Mouse (Mus musculus): Measurements from ENCODE around the gene Tmem107. TPM values are rescaled to one million over a fixed set of nuclear protein-coding genes. Genes with fewer than 3 reads are reported as not detected.
A peak's percentile ranks its signal among the peaks of the same experiment; 100 is the strongest.

Tmem107 gene
- polyA plus RNA-seq, 1 experiment from 2014 or later = 101 TPM

DNA sequence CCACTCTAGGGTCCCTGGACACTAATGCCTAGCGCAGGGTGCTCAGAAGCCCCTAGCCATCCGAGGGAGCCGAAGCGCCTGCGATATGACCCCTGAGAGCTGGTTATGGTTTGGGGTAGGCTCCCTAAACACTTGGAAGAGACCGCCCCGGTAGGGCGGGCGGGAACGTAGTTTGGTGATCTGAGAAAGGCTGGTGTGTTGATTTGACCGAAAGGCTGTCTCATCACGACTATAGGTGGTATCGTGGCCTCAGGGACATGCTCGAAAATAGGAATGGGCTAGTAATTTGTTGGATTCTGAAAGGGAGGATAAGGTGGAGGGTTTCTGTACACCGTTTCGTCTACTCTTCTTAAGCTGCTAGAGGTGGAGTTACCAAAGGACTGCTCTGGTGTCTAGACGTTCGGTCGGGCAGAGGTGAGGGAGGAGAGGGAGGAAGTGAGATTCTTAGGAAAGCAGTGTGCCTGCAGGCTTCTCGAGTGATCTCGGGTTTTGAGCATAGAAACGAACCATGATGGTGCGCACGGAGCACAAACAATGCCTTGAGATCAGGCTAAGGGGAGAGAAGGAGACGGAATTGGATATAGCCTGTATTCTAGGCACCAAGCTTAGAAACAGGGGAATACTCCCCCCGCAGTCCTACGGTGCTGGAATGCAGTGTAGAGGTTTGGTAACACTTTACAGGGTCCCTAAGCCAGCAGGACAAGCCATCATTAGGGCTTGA, 25.1 kb downstream of the Tmem107 start:
- no peak for ATAC-seq (ENCODE audit: low read depth)
- peak overlapping the region; percentile 98 for H3K27ac ChIP-seq (ENCODE audit: low read length)
- peaks cover 36% of the 10 kb centered on the region for H3K4me1 ChIP-seq (replicated peaks; ENCODE audit: control insufficient read depth, insufficient read depth, low read length)
- H3K9me3 ChIP-seq (ENCODE audit: control insufficient read depth, low read length) = no peaks in the 10 kb centered on the region
- peak overlapping the region; percentile 86 for H3K9ac ChIP-seq (ENCODE audit: low read length)
- H3K36me3 ChIP-seq (ENCODE audit: control insufficient read depth, insufficient read depth, low read length) = peaks cover 7% of the 10 kb centered on the region
- peak overlapping the region; percentile 68 for H3K4me3 ChIP-seq (ENCODE audit: low read length)
- H3K4me2 ChIP-seq (ENCODE audit: low read depth, low read length) = peak overlapping the region; percentile 96
- no peaks in the 10 kb centered on the region for H3K27me3 ChIP-seq (ENCODE audit: control insufficient read depth, insufficient read depth, low read depth, low read length)
- WGBS = 2% methylated on average over 27 of the region's 27 CpGs

- Histone ChIP-seq H3K4me3 (ENCODE audit: low read length) (peak overlapping the region; percentile 68), H3K27ac (ENCODE audit: low read length) (peak overlapping the region; percentile 98), H3K27me3 (ENCODE audit: control insufficient read depth, insufficient read depth, low read depth, low read length) (no peaks in the 10 kb centered on the region), H3K36me3 (ENCODE audit: control insufficient read depth, insufficient read depth, low read length) (peaks cover 12% of the 10 kb centered on the region), H3K9ac (ENCODE audit: low read length) (peak overlapping the region; percentile 86), H3K4me1 (replicated peaks; ENCODE audit: control insufficient read depth, insufficient read depth, low read length) (peaks cover 38% of the 10 kb centered on the region), H3K9me3 (ENCODE audit: control insufficient read depth, low read length) (no peaks in the 10 kb centered on the region), H3K4me2 (ENCODE audit: low read depth, low read length) (peak overlapping the region; percentile 96)
- WGBS = 5% methylated on average over 9 of the region's 9 CpGs
- ATAC-seq (ENCODE audit: low read depth) = no peak; the same call in 1 of the 2 replicates
Observed at GRCm38 (mm10) chr11:69096360-69096986, 25.9 kb downstream of the Tmem107 start.

- WGBS = 1% methylated on average over 29 of the region's 29 CpGs
- H3K4me3 ChIP-seq (ENCODE audit: low read length) = peak overlapping the region; percentile 68
- peak overlapping the region; percentile 98 for H3K27ac ChIP-seq (ENCODE audit: low read length)
- no peaks in the 10 kb centered on the region for H3K9me3 ChIP-seq (ENCODE audit: control insufficient read depth, low read length)
- peak; percentile 59 for ATAC-seq (ENCODE audit: low read depth)
- H3K4me2 ChIP-seq (ENCODE audit: low read depth, low read length) = peak overlapping the region; percentile 96
- H3K36me3 ChIP-seq (ENCODE audit: control insufficient read depth, insufficient read depth, low read length) = peaks cover 20% of the 10 kb centered on the region
- H3K27me3 ChIP-seq (ENCODE audit: control insufficient read depth, insufficient read depth, low read depth, low read length) = no peaks in the 10 kb centered on the region
- H3K4me1 ChIP-seq (replicated peaks; ENCODE audit: control insufficient read depth, insufficient read depth, low read length) = peaks cover 38% of the 10 kb centered on the region
- H3K9ac ChIP-seq (ENCODE audit: low read length) = peak overlapping the region; percentile 86
Observed at GRCm38 (mm10) chr11:69096987-69097900, 26.6 kb downstream of the Tmem107 start.

- ATAC-seq (ENCODE audit: low read depth) = no peak
- no peaks in the 10 kb centered on the region for H3K27me3 ChIP-seq (ENCODE audit: control insufficient read depth, insufficient read depth, low read depth, low read length)
- peak overlapping the region; percentile 96 for H3K4me2 ChIP-seq (ENCODE audit: low read depth, low read length)
- WGBS = 14% methylated on average over 8 of the region's 8 CpGs
- H3K36me3 ChIP-seq (ENCODE audit: control insufficient read depth, insufficient read depth, low read length) = peaks cover 25% of the 10 kb centered on the region
- H3K27ac ChIP-seq (ENCODE audit: low read length) = peak overlapping the region; percentile 98
- peaks cover 38% of the 10 kb centered on the region for H3K4me1 ChIP-seq (replicated peaks; ENCODE audit: control insufficient read depth, insufficient read depth, low read length)
- no peaks in the 10 kb centered on the region for H3K9me3 ChIP-seq (ENCODE audit: control insufficient read depth, low read length)
- peak overlapping the region; percentile 68 for H3K4me3 ChIP-seq (ENCODE audit: low read length)
- H3K9ac ChIP-seq (ENCODE audit: low read length) = peak overlapping the region; percentile 78
Observed at GRCm38 (mm10) chr11:69098039-69098761, 27.6 kb downstream of the Tmem107 start.

DNA sequence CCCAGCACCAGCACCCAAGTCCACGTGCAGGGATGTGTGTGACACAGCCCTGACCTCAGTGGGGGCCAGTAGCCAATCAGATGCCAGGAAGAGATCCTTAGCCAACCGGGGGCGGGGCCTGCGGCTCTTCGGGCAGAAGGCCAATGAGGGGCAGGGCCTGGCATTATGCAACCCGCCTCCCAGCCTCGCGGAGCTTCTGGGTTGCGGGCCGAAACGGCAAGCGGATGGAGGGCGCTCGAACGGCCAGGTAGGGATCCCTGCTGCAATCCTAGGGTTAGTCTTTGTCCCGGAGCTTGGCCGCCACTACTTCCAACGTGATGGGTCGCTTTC, 28.1 kb downstream of the Tmem107 start:
- H3K4me1 ChIP-seq (replicated peaks; ENCODE audit: control insufficient read depth, insufficient read depth, low read length) = peaks cover 38% of the 10 kb centered on the region
- peak overlapping the region; percentile 68 for H3K4me3 ChIP-seq (ENCODE audit: low read length)

GRCm38 (mm10) chr11:69099177-69099914, 28.7 kb downstream of the Tmem107 start:
- ATAC-seq (ENCODE audit: low read depth) = no peak

More for the DNA sequence above, 28.1 kb downstream of the Tmem107 start:
- H3K9ac ChIP-seq (ENCODE audit: low read length) = peak overlapping the region; percentile 78
- under 1% methylated on average over 19 of the region's 19 CpGs for WGBS
- H3K27me3 ChIP-seq (ENCODE audit: control insufficient read depth, insufficient read depth, low read depth, low read length) = no peaks in the 10 kb centered on the region
- peak; percentile 15; the same call in 1 of the 2 replicates for ATAC-seq (ENCODE audit: low read depth)
- H3K4me2 ChIP-seq (ENCODE audit: low read depth, low read length) = peak overlapping the region; percentile 96
- peak overlapping the region; percentile 98 for H3K27ac ChIP-seq (ENCODE audit: low read length)
- no peaks in the 10 kb centered on the region for H3K9me3 ChIP-seq (ENCODE audit: control insufficient read depth, low read length)
- H3K36me3 ChIP-seq (ENCODE audit: control insufficient read depth, insufficient read depth, low read length) = peaks cover 30% of the 10 kb centered on the region

DNA sequence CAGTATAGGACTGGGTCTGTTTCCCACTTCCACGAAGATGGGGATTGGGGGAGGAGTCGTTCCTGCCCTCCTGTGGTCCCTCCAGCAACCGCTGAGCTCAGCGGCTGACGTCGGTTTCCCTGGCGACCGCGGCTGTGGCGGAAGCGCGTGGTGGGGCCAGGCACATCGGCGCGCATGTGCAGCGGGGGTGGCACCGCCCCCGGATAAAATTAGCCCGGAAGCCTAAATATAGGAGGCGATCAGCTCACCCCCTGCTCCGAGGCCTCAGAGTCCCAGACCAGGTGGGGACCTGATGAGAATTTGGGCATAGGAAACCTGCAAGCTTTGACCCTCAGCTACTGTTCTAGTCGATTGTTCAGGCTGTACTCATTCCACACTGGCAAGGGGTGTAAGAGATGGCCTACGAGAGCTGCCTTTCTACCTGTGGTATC, 29.3 kb downstream of the Tmem107 start:
- WGBS = 1% methylated on average over 23 of the region's 23 CpGs
- H3K4me1 ChIP-seq (replicated peaks; ENCODE audit: control insufficient read depth, insufficient read depth, low read length) = peaks cover 31% of the 10 kb centered on the region
- H3K27me3 ChIP-seq (ENCODE audit: control insufficient read depth, insufficient read depth, low read depth, low read length) = no peaks in the 10 kb centered on the region
- H3K4me2 ChIP-seq (ENCODE audit: low read depth, low read length) = peak overlapping the region; percentile 96
- peak; percentile 6 for ATAC-seq (ENCODE audit: low read depth)
- peak overlapping the region; percentile 68 for H3K4me3 ChIP-seq (ENCODE audit: low read length)
- H3K27ac ChIP-seq (ENCODE audit: low read length) = peak overlapping the region; percentile 98
- peaks cover 42% of the 10 kb centered on the region for H3K36me3 ChIP-seq (ENCODE audit: control insufficient read depth, insufficient read depth, low read length)
- H3K9me3 ChIP-seq (ENCODE audit: control insufficient read depth, low read length) = no peaks in the 10 kb centered on the region
- peak overlapping the region; percentile 78 for H3K9ac ChIP-seq (ENCODE audit: low read length)

More at GRCm38 (mm10) chr11:69099177-69099914, 28.7 kb downstream of the Tmem107 start:
- Histone ChIP-seq H3K9ac (ENCODE audit: low read length) (peak overlapping the region; percentile 78), H3K4me2 (ENCODE audit: low read depth, low read length) (peak overlapping the region; percentile 96), H3K36me3 (ENCODE audit: control insufficient read depth, insufficient read depth, low read length) (peaks cover 36% of the 10 kb centered on the region), H3K27me3 (ENCODE audit: control insufficient read depth, insufficient read depth, low read depth, low read length) (no peaks in the 10 kb centered on the region), H3K4me1 (replicated peaks; ENCODE audit: control insufficient read depth, insufficient read depth, low read length) (peaks cover 33% of the 10 kb centered on the region), H3K9me3 (ENCODE audit: control insufficient read depth, low read length) (no peaks in the 10 kb centered on the region), H3K27ac (ENCODE audit: low read length) (peak overlapping the region; percentile 98), H3K4me3 (ENCODE audit: low read length) (peak overlapping the region; percentile 68)
- WGBS = under 1% methylated on average over 22 of the region's 22 CpGs
